Mouse (Mus musculus) kidney, embryonic 15.5 days (tissue): ENCODE results near the gene Mtfr2. TPM values are rescaled to one million over a fixed set of nuclear protein-coding genes. Genes with fewer than 3 reads are reported as not detected.
A peak's percentile ranks its signal among the peaks of the same experiment; 100 is the strongest.

Source experiments
- ATAC-seq: fragments of 200-750 bp; cut with Nextera tagmentation; replicated peaks from 2 replicates; pipeline ENCODE4 v1.8.0; 2017; ENCODE audit warnings: moderate TSS enrichment; ENCODE audit not compliant: low FRiP score
- H3K27ac ChIP-seq: fragments of 300-500 bp; sonication (generic); 2 replicates; pipeline ENCODE4 v1.5.1; 2015; ENCODE audit warnings: mild to moderate bottlenecking, inconsistent platforms
- H3K27me3 ChIP-seq: fragments of 300-500 bp; sonication (generic); 2 replicates; pipeline ENCODE4 v1.6.1; 2015; ENCODE audit warnings: inconsistent platforms
- H3K36me3 ChIP-seq: fragments of 300-500 bp; sonication (generic); 2 replicates; pipeline ENCODE4 v1.6.1; 2015; ENCODE audit warnings: inconsistent platforms
- H3K4me1 ChIP-seq: fragments of 300-500 bp; sonication (generic); 2 replicates; pipeline ENCODE4 v1.6.1; 2015; ENCODE audit warnings: inconsistent platforms
- H3K4me2 ChIP-seq: fragments of 300-500 bp; sonication (generic); 2 replicates; pipeline ENCODE4 v1.6.1; 2015; ENCODE audit warnings: moderate library complexity, mild to moderate bottlenecking, inconsistent platforms
- H3K4me3 ChIP-seq: fragments of 300-500 bp; sonication (generic); replicated peaks from 2 replicates; pipeline ENCODE4 v1.5.1; 2015; ENCODE audit warnings: mild to moderate bottlenecking, inconsistent platforms
- H3K9ac ChIP-seq: fragments of 300-500 bp; sonication (generic); 2 replicates; pipeline ENCODE4 v1.6.1; 2015; ENCODE audit warnings: mild to moderate bottlenecking, inconsistent platforms
- H3K9me3 ChIP-seq: fragments of 300-500 bp; sonication (generic); replicated peaks from 2 replicates; pipeline ENCODE4 v1.6.1; 2016; ENCODE audit warnings: inconsistent platforms
- WGBS: fragments of 180-500 bp; shearing (Covaris S2); methylation state at CpG from one replicate; pipeline ENCODE4 v1.1.7; 2015; ENCODE audit warnings: mixed read lengths; 5-methylcytosine and 5-hydroxymethylcytosine counted together
- polyA plus RNA-seq: library from polyadenylated mRNA; unstranded; fragments of >200 nt; fragmentation: Nextera tagmentation; extraction: Ambion mirVana; gene quantifications from 2 replicates; pipeline ENCODE4 v1.2.1, GENCODE M21; 2015

The Mtfr2 gene
- polyA plus RNA-seq, 1 experiment from 2014 or later = 2.7 TPM

DNA sequence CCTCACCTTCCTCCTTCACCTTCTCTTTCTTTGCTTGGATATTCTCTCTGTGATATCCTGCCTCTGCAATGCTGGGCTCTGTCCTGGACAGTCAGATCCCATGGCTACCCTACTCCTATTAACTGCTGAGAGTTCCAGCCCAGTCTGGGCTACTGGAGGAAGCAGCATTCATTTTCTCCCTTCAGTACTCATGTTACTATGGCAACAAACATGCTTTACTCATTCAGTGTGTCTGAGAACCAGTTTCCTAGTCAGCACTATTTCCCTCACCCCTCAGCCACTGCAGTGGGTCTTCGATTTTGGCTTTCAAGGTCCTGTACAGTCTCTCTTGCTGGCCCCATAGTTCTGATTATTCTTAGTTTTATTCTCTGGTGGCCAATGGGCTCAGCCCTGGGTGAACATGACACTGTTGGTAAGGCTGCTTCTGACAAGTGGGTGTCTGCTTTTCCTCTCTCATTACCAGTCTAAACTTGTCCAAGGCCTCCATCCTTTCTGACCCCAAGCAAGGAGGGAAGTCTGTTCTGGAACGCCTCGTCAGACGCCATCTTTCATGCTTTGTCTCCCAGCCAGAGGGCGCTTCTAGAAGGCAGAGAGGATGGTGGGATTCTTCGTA lies 35.3 kb downstream of the Mtfr2 start:
- 78% methylated on average over 6 of the region's 6 CpGs for WGBS
- Histone ChIP-seq H3K36me3 (no peaks in the 10 kb centered on the region), H3K27ac (no peak overlapping the region), H3K27me3 (no peaks in the 10 kb centered on the region), H3K4me1 (no peaks in the 10 kb centered on the region), H3K4me2 (no peak overlapping the region), H3K9me3 (no peaks in the 10 kb centered on the region), H3K4me3 (no peak overlapping the region), H3K9ac (no peak overlapping the region)
- ATAC-seq = 0 out of 2 replicates have a peak, but pooled peaks have one; percentile 15

DNA sequence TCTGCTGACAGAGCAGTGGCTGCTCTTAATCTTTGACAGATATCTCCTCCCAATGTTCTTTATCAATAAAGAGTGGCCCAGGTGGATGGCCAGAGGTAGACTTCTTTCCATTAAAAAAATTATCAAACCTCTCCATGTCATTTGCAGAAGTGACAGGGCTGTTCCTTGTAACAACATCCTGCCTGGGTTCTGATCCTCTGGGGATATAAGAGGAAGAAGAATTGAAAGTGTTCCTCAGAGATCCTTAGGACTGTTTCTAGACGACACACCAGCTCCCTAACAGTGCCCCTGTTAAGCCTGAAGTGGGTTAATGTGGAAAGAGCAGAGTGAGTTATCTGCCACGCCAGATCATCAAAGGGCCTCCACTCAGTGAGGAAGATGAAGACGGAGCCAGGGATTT lies 43.0 kb downstream of the Mtfr2 start:
- WGBS = 66% methylated on average over 3 of the region's 3 CpGs

DNA sequence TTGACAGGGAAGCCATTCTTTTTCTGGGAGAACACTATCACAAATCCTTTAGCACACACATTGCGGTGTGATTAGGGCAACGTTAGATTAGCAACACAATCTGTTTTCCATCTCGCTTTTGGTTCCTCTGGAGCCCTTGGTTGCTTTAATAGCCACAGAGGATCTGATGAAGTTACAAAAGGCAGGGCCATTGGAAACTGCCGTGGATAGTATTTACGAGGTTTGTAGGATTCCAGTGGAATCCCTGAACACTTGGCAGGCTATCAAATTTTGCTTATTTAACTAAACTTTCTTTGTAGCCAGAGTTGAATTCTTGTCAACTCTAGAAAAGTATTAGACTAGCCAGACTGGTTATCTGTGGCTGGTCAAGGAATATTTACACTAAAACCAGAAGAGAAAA lies 47.2 kb downstream of the Mtfr2 start:
- ATAC-seq = no peak
- H3K9ac ChIP-seq = no peak overlapping the region
- H3K4me3 ChIP-seq = no peak overlapping the region
- no peak overlapping the region for H3K27ac ChIP-seq
- no peak overlapping the region for H3K4me2 ChIP-seq
- 60% methylated on average over 5 of the region's 5 CpGs for WGBS
- H3K4me1 ChIP-seq = 0 out of 2 replicates have a peak, but pooled peaks cover 2% of the 10 kb centered on the region
- H3K9me3 ChIP-seq = no peaks in the 10 kb centered on the region
- H3K36me3 ChIP-seq = no peaks in the 10 kb centered on the region
- no peaks in the 10 kb centered on the region for H3K27me3 ChIP-seq

More for the DNA sequence above, 43.0 kb downstream of the Mtfr2 start:
- Histone ChIP-seq H3K9ac (no peak overlapping the region), H3K27ac (no peak overlapping the region), H3K27me3 (no peaks in the 10 kb centered on the region), H3K9me3 (no peaks in the 10 kb centered on the region), H3K4me1 (no peaks in the 10 kb centered on the region), H3K36me3 (no peaks in the 10 kb centered on the region), H3K4me2 (no peak overlapping the region), H3K4me3 (no peak overlapping the region)
- ATAC-seq = no peak

DNA sequence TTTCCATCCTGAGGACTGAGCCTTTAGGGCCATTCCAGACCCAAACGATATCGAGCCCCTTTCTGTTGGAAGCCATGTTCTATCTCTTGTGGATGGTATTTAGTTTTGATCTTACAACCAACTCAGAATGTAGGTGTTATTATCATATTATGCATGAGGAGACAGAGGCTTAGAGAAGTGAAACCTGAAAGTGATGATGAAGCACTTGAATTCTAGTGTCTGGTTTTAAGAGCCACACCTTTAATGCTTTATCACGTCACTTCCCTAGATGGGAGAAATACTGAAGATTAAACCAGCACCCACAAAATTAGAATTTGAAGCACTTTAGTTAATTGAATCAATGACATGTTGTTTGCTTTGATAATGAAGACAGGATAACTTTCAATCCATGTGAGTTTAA lies 48.2 kb downstream of the Mtfr2 start:
- Histone ChIP-seq H3K4me2 (no peak overlapping the region), H3K9ac (no peak overlapping the region), H3K9me3 (no peaks in the 10 kb centered on the region), H3K4me1 (0 out of 2 replicates have a peak, but pooled peaks cover 2% of the 10 kb centered on the region), H3K36me3 (no peaks in the 10 kb centered on the region), H3K27me3 (no peaks in the 10 kb centered on the region), H3K27ac (no peak overlapping the region), H3K4me3 (no peak overlapping the region)
- WGBS = 95% methylated on average over 3 of the region's 3 CpGs
- ATAC-seq = no peak

DNA sequence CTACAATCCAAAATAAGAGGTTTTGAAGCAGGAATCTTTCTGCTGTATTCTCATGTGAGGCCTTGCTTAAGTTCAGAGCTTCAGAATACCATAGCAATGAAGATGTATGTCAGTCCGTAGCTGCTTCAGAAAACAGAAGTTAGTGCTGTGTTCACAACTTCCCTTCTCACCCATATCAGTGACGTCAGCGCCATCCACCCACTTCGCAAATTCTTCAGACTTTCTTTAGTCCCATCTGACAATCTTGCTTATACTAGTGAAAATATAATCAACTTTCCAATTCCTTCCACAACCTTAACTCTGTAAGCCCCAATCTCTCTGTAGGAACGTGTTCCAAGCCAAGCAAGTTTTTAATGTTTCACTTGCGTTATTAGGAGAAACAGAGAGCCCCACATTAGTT lies 50.7 kb downstream of the Mtfr2 start:
- H3K27ac ChIP-seq = no peak overlapping the region
- WGBS = 74% methylated on average over 6 of the region's 6 CpGs

DNA sequence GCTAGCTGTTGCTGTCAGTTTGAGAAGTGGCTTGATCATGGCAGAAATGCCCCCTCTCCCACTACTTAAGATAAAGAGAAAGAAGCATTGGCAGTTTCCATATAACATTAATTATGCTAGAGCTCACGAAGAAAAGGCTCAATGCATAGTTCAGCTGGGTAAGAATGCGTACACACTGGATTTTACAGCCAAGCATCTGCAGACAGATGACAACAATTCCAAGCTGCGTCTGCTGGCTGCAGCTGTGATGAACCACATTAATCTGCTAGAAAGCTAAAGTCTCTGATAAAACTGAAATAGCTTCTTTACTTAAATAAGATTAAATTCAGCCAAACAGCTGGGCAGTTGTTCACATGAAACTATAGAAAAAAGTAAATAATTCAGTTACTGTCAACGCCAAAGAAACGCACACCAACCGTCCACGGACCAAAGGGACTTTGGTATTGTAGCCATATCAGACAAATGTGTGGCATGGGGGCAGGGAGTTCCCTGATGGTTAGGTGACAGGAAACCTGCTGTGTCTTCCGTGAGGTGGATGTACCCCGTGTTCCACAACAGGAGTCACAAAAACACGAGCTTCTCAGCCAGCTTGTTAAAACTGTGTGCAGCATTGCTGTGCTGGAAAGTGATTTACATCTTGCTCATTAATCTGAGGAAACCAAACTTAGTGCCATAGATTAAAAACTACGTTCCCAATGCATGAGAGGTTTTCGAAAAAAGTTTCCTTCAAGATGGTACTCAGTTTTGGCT lies 51.2 kb downstream of the Mtfr2 start:
- no peak overlapping the region for H3K4me2 ChIP-seq
- H3K27me3 ChIP-seq = no peaks in the 10 kb centered on the region
- no peaks in the 10 kb centered on the region for H3K36me3 ChIP-seq
- H3K9me3 ChIP-seq = no peaks in the 10 kb centered on the region
- 52% methylated on average over 12 of the region's 12 CpGs for WGBS
- no peak for ATAC-seq
- no peak overlapping the region for H3K27ac ChIP-seq
- no peak overlapping the region for H3K9ac ChIP-seq
- H3K4me3 ChIP-seq = no peak overlapping the region
- 0 out of 2 replicates have a peak, but pooled peaks cover 2% of the 10 kb centered on the region for H3K4me1 ChIP-seq

More for the DNA sequence above, 50.7 kb downstream of the Mtfr2 start:
- Histone ChIP-seq H3K4me1 (0 out of 2 replicates have a peak, but pooled peaks cover 2% of the 10 kb centered on the region), H3K36me3 (no peaks in the 10 kb centered on the region), H3K9me3 (no peaks in the 10 kb centered on the region), H3K4me2 (no peak overlapping the region), H3K9ac (no peak overlapping the region), H3K27me3 (no peaks in the 10 kb centered on the region), H3K4me3 (no peak overlapping the region)
- no peak for ATAC-seq

DNA sequence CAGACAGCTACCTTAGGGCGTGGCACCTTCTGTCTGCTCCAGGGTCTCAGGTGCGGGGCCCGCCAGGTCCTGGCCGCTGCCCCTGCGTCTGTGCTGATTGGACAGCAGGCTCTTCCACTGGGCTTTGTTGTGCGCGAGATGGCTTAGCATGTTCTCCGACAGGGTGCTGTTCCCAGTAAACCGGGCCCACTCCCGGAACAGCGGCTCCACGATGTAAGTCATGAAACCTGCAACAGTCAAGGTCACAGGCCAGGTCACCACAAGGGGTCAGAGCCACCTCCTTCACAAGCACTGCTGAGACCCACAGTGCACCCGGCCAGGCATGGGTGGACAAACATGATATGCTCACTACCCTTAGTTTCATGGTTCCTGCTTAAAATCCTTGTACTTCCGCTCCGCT lies 52.8 kb downstream of the Mtfr2 start:
- no peak overlapping the region for H3K9ac ChIP-seq
- 0 out of 2 replicates have a peak, but pooled peaks cover 2% of the 10 kb centered on the region for H3K4me1 ChIP-seq
- WGBS = 72% methylated on average over 15 of the region's 15 CpGs
- no peaks in the 10 kb centered on the region for H3K9me3 ChIP-seq
- H3K4me3 ChIP-seq = no peak overlapping the region
- 0 out of 2 replicates have a peak overlapping the region, but pooled peaks have one; percentile 1 for H3K4me2 ChIP-seq
- H3K27me3 ChIP-seq = no peaks in the 10 kb centered on the region
- no peak for ATAC-seq
- H3K27ac ChIP-seq = no peak overlapping the region
- no peaks in the 10 kb centered on the region for H3K36me3 ChIP-seq

DNA sequence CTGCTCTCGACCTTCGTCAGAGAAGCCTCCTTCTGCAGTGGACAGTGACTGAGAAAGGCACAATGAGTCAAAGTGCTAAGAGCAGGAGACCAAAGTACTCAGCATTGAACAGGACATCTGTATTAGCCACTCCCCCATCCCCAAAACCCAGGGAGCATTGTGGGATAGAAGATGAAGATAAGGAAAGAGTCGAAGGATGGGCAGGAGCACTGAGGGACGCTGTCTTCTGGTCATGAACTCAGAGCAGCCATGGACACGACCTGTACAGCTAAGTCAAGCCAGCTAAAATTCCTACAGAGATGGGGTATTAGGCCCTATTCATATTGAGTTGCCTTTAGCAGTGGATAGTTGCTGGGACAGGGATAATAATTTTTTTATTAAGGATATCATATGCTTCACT lies 55.4 kb downstream of the Mtfr2 start:
- Histone ChIP-seq H3K36me3 (no peaks in the 10 kb centered on the region), H3K9ac (no peak overlapping the region), H3K4me1 (0 out of 2 replicates have a peak, but pooled peaks cover 2% of the 10 kb centered on the region), H3K27ac (no peak overlapping the region), H3K27me3 (no peaks in the 10 kb centered on the region), H3K4me3 (no peak overlapping the region), H3K9me3 (no peaks in the 10 kb centered on the region), H3K4me2 (no peak overlapping the region)
- 81% methylated on average over 5 of the region's 5 CpGs for WGBS
- ATAC-seq = no peak

DNA sequence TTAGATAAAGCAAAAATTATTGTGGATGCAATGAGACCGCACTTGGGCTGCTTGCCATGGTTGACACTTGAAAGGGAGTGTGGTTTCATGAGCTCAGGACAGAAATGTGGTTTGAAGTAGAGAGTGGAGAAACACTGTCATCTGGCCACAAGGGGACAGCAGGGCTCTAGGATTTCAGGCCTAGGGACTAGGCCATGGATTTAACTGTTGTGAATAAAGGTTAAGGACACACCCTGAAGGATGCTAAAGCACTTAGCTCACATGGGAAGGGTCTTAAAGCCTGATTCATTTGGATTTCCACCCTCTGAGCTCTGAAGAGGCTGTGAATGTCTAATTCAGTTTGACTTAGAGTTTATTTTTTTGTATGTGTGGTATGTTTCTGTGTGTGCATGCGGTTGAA lies 57.9 kb downstream of the Mtfr2 start:
- Histone ChIP-seq H3K9ac (no peak overlapping the region), H3K36me3 (no peaks in the 10 kb centered on the region), H3K4me1 (no peaks in the 10 kb centered on the region), H3K9me3 (no peaks in the 10 kb centered on the region), H3K4me3 (no peak overlapping the region), H3K27ac (no peak overlapping the region), H3K27me3 (no peaks in the 10 kb centered on the region), H3K4me2 (no peak overlapping the region)
- 90% methylated on average over 2 of the region's 2 CpGs for WGBS
- peak; percentile 40; the same call in 1 of the 2 replicates for ATAC-seq

DNA sequence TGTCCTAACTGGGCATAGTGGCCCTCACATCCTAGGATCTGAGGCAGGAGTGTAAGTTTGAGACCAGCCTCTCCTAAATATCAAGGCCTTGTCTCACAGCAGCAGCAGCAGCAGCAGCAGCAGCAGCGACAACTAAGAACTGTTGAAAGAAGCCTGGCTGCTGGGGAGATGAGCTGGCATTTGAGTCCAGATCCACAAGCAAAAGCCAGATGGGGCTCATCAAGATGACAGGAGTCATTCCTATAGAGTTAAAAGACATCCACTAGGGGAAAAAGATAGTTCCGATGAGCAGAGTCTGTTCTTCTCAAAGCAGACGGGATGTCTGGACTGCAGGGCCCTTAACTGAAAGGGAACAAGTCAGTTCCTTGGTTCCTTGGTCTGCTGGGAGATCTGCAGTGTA lies 60.8 kb downstream of the Mtfr2 start:
- WGBS = 48% methylated on average over 3 of the region's 3 CpGs
- no peak for ATAC-seq
- Histone ChIP-seq H3K27ac (no peak overlapping the region), H3K27me3 (no peaks in the 10 kb centered on the region), H3K9me3 (no peaks in the 10 kb centered on the region), H3K4me3 (no peak overlapping the region), H3K4me1 (no peaks in the 10 kb centered on the region), H3K4me2 (no peak overlapping the region), H3K9ac (no peak overlapping the region), H3K36me3 (peaks cover 7% of the 10 kb centered on the region; the same call in 1 of the 2 replicates)

DNA sequence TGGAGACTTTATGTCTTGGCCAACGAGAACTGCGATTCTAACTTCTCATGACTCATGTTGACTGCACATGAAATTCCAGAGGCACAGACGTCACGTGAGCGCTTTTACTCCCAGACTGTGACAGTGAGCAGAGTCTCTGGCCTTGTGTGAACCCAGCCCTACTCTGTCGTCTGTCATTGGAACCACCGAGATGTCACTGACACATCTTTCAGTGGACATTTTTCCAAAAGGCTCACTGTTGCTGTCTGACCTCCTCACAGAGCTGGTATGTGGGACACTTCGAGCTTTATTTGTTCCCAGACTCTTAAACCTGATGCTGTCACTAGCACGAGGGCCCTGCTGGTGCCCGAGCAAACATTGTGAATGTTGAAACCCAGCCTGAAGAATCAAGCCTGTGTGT lies 61.6 kb downstream of the Mtfr2 start:
- H3K36me3 ChIP-seq = peaks cover 7% of the 10 kb centered on the region; the same call in 1 of the 2 replicates
- no peak overlapping the region for H3K4me3 ChIP-seq
- H3K4me2 ChIP-seq = no peak overlapping the region
- no peak for ATAC-seq
- no peaks in the 10 kb centered on the region for H3K27me3 ChIP-seq
- 72% methylated on average over 10 of the region's 10 CpGs for WGBS
- no peaks in the 10 kb centered on the region for H3K4me1 ChIP-seq
- H3K9ac ChIP-seq = no peak overlapping the region
- H3K27ac ChIP-seq = no peak overlapping the region
- H3K9me3 ChIP-seq = no peaks in the 10 kb centered on the region
